Mouse (Mus musculus) liver, embryonic 15.5 days (tissue): Measurements from ENCODE around the gene Fam19a2. TPM values are rescaled to one million over a fixed set of nuclear protein-coding genes. Genes with fewer than 3 reads are reported as not detected.

Experiments
- ATAC-seq: fragments of 200-750 bp; cut with Nextera tagmentation; 2 replicates; pipeline ENCODE4 v1.8.0; 2017; ENCODE audit warnings: moderate number of reproducible peaks, mild to moderate bottlenecking, moderate library complexity; ENCODE audit not compliant: insufficient read depth
- H3K27ac ChIP-seq: fragments of 300-500 bp; sonication (generic); replicated peaks from 2 replicates; pipeline ENCODE4 v1.5.1; 2015; ENCODE audit warnings: mild to moderate bottlenecking, inconsistent platforms
- H3K27me3 ChIP-seq: fragments of 300-500 bp; sonication (generic); 2 replicates; pipeline ENCODE4 v1.6.1; 2015; ENCODE audit warnings: mild to moderate bottlenecking, inconsistent platforms
- H3K36me3 ChIP-seq: fragments of 300-500 bp; sonication (generic); replicated peaks from 2 replicates; pipeline ENCODE4 v1.6.1; 2015; ENCODE audit warnings: moderate library complexity, mild to moderate bottlenecking, inconsistent platforms
- H3K4me1 ChIP-seq: fragments of 300-500 bp; sonication (generic); replicated peaks from 2 replicates; pipeline ENCODE4 v1.6.1; 2015; ENCODE audit warnings: inconsistent platforms
- H3K4me2 ChIP-seq: fragments of 300-500 bp; sonication (generic); 2 replicates; pipeline ENCODE4 v1.6.1; 2015; ENCODE audit warnings: moderate library complexity, mild to moderate bottlenecking, inconsistent platforms
- H3K4me3 ChIP-seq: fragments of 300-500 bp; sonication (generic); replicated peaks from 2 replicates; pipeline ENCODE4 v1.5.1; 2015; ENCODE audit warnings: mild to moderate bottlenecking, inconsistent platforms
- H3K9ac ChIP-seq: fragments of 300-500 bp; sonication (generic); 2 replicates; pipeline ENCODE4 v1.6.1; 2015; ENCODE audit warnings: moderate library complexity, mild to moderate bottlenecking, inconsistent platforms
- H3K9me3 ChIP-seq: fragments of 300-500 bp; sonication (generic); replicated peaks from 2 replicates; pipeline ENCODE4 v1.6.1; 2016; ENCODE audit warnings: inconsistent platforms
- WGBS: fragments of 180-500 bp; shearing (Covaris S2); methylation state at CpG from one replicate; pipeline ENCODE4 v1.1.7; 2015; ENCODE audit warnings: mixed read lengths; ENCODE audit not compliant: insufficient replicate concordance; 5-methylcytosine and 5-hydroxymethylcytosine counted together
- polyA plus RNA-seq: library from polyadenylated mRNA; unstranded; fragments of >200 nt; fragmentation: Nextera tagmentation; extraction: Ambion mirVana; gene quantifications from 2 replicates; pipeline ENCODE4 v1.2.1, GENCODE M21; 2015

Gene Fam19a2
- polyA plus RNA-seq, 1 experiment from 2014 or later, result 0.30 TPM

DNA sequence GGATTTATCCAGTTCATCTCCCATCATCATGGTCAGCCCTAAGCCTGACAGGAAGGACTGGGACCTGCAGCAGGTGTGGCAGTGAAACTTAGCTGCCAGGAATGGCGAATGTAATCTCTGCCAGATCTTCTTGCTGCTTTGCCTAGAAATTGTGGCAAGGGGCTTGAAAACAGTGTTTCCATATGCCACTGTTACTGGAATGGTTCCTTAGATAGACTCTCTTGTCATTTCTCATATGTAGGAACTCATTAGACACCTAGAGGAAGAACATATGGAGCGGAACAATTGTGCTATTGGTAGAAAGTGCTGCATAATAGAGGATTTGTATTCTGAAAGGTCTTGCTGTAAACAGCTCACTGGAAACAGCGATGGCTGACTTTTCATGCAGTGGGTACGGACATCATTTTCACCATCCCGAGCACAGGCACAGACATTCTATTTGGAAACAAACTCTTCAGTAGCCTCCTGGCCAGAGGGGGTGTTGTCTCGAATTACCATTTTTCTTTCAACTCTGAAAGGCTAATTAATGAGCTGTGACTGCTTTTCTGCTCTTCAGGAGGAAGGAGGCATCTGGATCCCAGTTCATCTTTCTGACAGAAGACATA lies 488.0 kb downstream of the Fam19a2 start:
- 54% methylated on average over 6 of the region's 6 CpGs for WGBS
- no peak overlapping the region for H3K27ac ChIP-seq
- ATAC-seq, result no peak

DNA sequence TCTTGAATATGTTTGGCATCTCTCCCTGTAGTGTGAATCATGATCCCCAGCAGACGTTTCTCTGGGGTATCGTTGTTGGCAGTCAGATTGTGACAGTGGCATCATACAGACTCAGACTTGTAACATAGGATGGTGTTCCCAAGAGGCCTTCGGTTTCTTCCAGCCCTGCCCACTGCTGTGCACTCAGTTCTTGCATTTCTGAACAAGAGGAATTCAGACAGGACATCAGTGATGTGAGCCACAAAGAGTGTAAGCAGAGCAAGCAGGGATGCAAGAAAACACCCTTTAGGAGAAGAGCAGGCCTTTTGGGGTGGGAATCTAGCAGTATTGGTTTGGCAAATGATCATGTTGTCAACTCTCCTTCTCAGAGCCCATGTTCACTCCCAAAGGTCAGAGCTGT lies 489.0 kb downstream of the Fam19a2 start:
- no peak overlapping the region for H3K9ac ChIP-seq
- ATAC-seq, result no peak
- H3K27ac ChIP-seq, result no peak overlapping the region
- no peaks in the 10 kb centered on the region for H3K36me3 ChIP-seq
- H3K9me3 ChIP-seq, result no peaks in the 10 kb centered on the region
- H3K4me3 ChIP-seq, result no peak overlapping the region
- H3K27me3 ChIP-seq, result no peaks in the 10 kb centered on the region
- no peak overlapping the region for H3K4me2 ChIP-seq
- WGBS, result 55% methylated on average over 3 of the region's 3 CpGs
- H3K4me1 ChIP-seq, result no peaks in the 10 kb centered on the region

More for the DNA sequence above, 488.0 kb downstream of the Fam19a2 start:
- Histone ChIP-seq H3K4me1 (no peaks in the 10 kb centered on the region), H3K36me3 (no peaks in the 10 kb centered on the region), H3K9ac (no peak overlapping the region), H3K4me2 (no peak overlapping the region), H3K4me3 (no peak overlapping the region), H3K27me3 (no peaks in the 10 kb centered on the region), H3K9me3 (no peaks in the 10 kb centered on the region)

DNA sequence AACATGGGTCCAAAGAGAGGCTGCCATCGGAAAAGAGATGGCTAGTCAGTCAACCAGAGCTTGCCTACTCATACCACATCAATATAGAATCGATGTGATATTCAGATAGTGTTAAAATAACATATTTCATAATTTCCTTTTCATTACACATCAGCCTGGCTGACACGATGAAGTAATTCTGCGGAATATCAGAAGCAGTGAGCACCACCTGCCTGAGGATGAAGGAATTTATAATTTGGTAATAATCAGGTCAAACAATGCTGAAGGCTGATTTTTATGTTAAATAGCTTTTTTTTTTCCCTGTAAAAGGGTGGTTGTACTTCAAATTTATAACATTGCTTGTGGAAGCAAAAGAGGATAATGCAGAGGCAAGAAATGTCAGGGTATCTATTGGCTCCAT lies 490.2 kb downstream of the Fam19a2 start:
- Histone ChIP-seq H3K4me3 (no peak overlapping the region), H3K4me2 (no peak overlapping the region), H3K36me3 (no peaks in the 10 kb centered on the region), H3K9ac (no peak overlapping the region), H3K9me3 (no peaks in the 10 kb centered on the region), H3K27ac (no peak overlapping the region), H3K4me1 (no peaks in the 10 kb centered on the region), H3K27me3 (no peaks in the 10 kb centered on the region)
- WGBS, result 75% methylated on average over 4 of the region's 4 CpGs
- ATAC-seq, result no peak

DNA sequence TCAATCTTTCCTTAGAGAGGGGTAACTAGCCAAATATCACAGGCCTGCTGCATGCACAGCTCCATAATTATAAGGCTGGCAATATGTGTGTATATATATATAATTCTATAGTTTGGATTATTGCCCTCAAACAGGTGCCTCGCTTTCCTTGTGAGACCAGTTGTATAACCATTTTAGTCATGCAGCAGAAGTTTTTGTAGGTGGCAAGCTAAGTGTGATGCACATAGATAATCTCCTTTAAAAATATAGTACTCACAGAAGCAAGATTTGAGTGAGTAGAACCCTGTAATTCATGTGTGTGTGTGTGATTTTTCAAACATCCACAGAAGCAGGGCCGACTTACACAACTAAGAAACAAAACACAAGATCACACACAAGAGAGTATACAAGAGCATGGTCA lies 525.6 kb downstream of the Fam19a2 start:
- Histone ChIP-seq H3K4me3 (no peak overlapping the region), H3K27ac (no peak overlapping the region), H3K4me1 (no peaks in the 10 kb centered on the region), H3K9me3 (no peaks in the 10 kb centered on the region), H3K9ac (no peak overlapping the region), H3K36me3 (no peaks in the 10 kb centered on the region), H3K4me2 (no peak overlapping the region), H3K27me3 (no peaks in the 10 kb centered on the region)
- 64% methylated on average over 2 of the region's 2 CpGs for WGBS
- ATAC-seq, result no peak

Other genes starting within 250 kb of the Fam19a2 start
- 8.1 and 9.3 TPM in 2 replicates for gene Mon2, start 187.5 kb upstream of the Fam19a2 start, polyA plus RNA-seq
- 82.0 and 84.9 TPM in 2 replicates for gene Usp15, start 67.0 kb upstream of the Fam19a2 start, polyA plus RNA-seq